Mouse (Mus musculus) ES-E14 (cell line): ENCODE results near the gene Acss2.

Experiments used
- CHD2 ChIP-seq: IDR thresholded peaks from 2 replicates; pipeline ENCODE4 v1.6.1; 2014; ENCODE audit warnings: mild to moderate bottlenecking, low read depth, low read length, inconsistent platforms
- ZC3H11A ChIP-seq: IDR thresholded peaks from 2 replicates; pipeline ENCODE4 v1.6.1; 2012; ENCODE audit warnings: low read depth, mild to moderate bottlenecking, inconsistent platforms, low read length, borderline replicate concordance
- ZNF384 ChIP-seq: IDR thresholded peaks from 2 replicates; pipeline ENCODE4 v1.6.1; 2012; ENCODE audit warnings: low read depth, low read length, inconsistent platforms

DNA sequence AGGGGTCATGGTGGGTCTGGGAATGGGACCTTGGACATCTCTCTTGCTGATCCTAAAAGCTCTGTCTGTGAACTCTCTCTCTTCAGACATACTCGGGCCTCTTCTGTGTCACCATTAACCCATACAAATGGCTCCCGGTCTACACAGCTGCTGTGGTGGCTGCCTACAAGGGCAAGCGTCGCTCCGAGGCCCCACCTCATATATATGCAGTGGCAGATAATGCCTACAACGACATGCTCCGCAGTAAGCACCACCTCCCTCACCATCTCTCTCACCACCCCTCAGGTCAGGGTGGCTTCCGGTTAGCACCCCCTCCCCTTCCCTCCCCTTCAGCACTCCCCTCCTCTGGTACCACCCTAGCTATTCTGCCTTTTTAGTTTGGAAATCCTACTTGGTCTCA, 96.2 kb downstream of the Acss2 start:
- TF ChIP-seq ZNF384 (no peak), CHD2 (no peak), ZC3H11A (no peak)
